28 mouse cellular contexts compared by ENCODE assay signal in genomic region chr6:137744700-137745099, GRCm38 (mm10). TPM values are rescaled to one million over a fixed set of nuclear protein-coding genes. Genes with fewer than 3 reads are reported as not detected.
A peak's percentile ranks its signal among the peaks of the same experiment; 100 is the strongest.
DNase-seq lines count a peak whose midpoint lies in the region; ATAC-seq and TF ChIP-seq lines count a peak whose summit lies in the region.
"Had no signal": no experiment of that assay in that cellular context is flagged by ENCODE, and none has a peak within 500 bp of the region (broad histone marks: within the 10 kb centered on the region; RNA-seq: fewer than 3 reads in every experiment).

No protein-coding gene starts in this region.

- no peak for TF ChIP-seq POLR2A in liver, adult 2 months (IDR thresholded peaks at IDR 0.05; ENCODE audit: extremely low read depth, insufficient read depth, low read length)

- no peaks in the 10 kb centered on the region for H3K9me3 ChIP-seq in midbrain, embryonic 11.5 days (ENCODE audit: control insufficient read depth, low read length)
- H3K9me3 ChIP-seq in midbrain, embryonic 14.5 days (ENCODE audit: control insufficient read depth, low read length): no peaks in the 10 kb centered on the region
- H3K9me3 ChIP-seq in intestine, postnatal 0 days (ENCODE audit: control insufficient read depth): no peaks in the 10 kb centered on the region
- H3K9me3 ChIP-seq in hindbrain, postnatal 0 days (ENCODE audit: low read length): no peaks in the 10 kb centered on the region
- H3K9me3 ChIP-seq: embryonic facial prominence, embryonic 10.5 days; embryonic facial prominence, embryonic 13.5 days; forebrain, embryonic 12.5 days; forebrain, embryonic 15.5 days; heart, embryonic 10.5 days; heart, embryonic 13.5 days; hindbrain, embryonic 15.5 days had no signal

- H3K36me3 ChIP-seq in liver, adult 2 months (ENCODE audit: control insufficient read depth, insufficient read depth, low read length): peaks cover 56% of the 10 kb centered on the region
- peaks cover 20% of the 10 kb centered on the region; the same call in 1 of the 2 replicates for H3K36me3 ChIP-seq in midbrain, embryonic 11.5 days (ENCODE audit: control insufficient read depth, insufficient read depth, low read length)
- peaks cover 91% of the 10 kb centered on the region for H3K36me3 ChIP-seq in midbrain, embryonic 14.5 days (ENCODE audit: control insufficient read depth, insufficient read depth, low read length)
- H3K36me3 ChIP-seq in intestine, postnatal 0 days (ENCODE audit: control insufficient read depth, insufficient read depth): peaks cover 62% of the 10 kb centered on the region
- H3K36me3 ChIP-seq in hindbrain, postnatal 0 days (ENCODE audit: insufficient read depth, low read length): peaks cover 69% of the 10 kb centered on the region

- H3K9ac ChIP-seq in liver, adult 2 months (ENCODE audit: low read depth, low read length): no peak overlapping the region
- no peak overlapping the region for H3K9ac ChIP-seq in midbrain, embryonic 11.5 days (ENCODE audit: low read length)
- H3K9ac ChIP-seq in midbrain, embryonic 14.5 days (replicated peaks; ENCODE audit: low read length): no peak overlapping the region
- no peak overlapping the region for H3K9ac ChIP-seq in intestine, postnatal 0 days (ENCODE audit: low read depth, low read length)
- H3K9ac ChIP-seq in hindbrain, postnatal 0 days (replicated peaks; ENCODE audit: low read length): no peak overlapping the region
- H3K9ac ChIP-seq: embryonic facial prominence, embryonic 13.5 days; forebrain, embryonic 12.5 days; forebrain, embryonic 15.5 days; heart, embryonic 13.5 days; hindbrain, embryonic 15.5 days had no signal

- H3K27ac ChIP-seq in liver, adult 2 months (replicated peaks; ENCODE audit: insufficient read depth, low read depth, low read length): peak overlapping the region; percentile 66
- H3K27ac ChIP-seq in midbrain, embryonic 11.5 days (ENCODE audit: low read depth, low read length): no peak overlapping the region
- no peak overlapping the region for H3K27ac ChIP-seq in midbrain, embryonic 14.5 days (replicated peaks; ENCODE audit: low read depth, low read length)
- peak overlapping the region; percentile 64 for H3K27ac ChIP-seq in intestine, postnatal 0 days (ENCODE audit: low read depth, low read length)
- H3K27ac ChIP-seq in hindbrain, postnatal 0 days: no peak overlapping the region
- H3K27ac ChIP-seq in gastrocnemius, adult 2 months: no peak overlapping the region
- H3K27ac ChIP-seq: embryonic facial prominence, embryonic 10.5 days; embryonic facial prominence, embryonic 13.5 days; forebrain, embryonic 12.5 days; forebrain, embryonic 15.5 days; heart, adult 2 months; heart, embryonic 10.5 days; heart, embryonic 13.5 days; hindbrain, embryonic 15.5 days had no signal

- DNase-seq in liver, adult 2 months (ENCODE audit: extremely low read depth, low read depth, low spot score): peak; percentile 94
- no peak for DNase-seq in liver
- DNase-seq in midbrain, embryonic 11.5 days (ENCODE audit: low spot score, missing footprints): peak; percentile 56
- DNase-seq in midbrain, embryonic 14.5 days: no peak
- no peak for DNase-seq in hindbrain, postnatal 0 days (ENCODE audit: low spot score)
- no peak for DNase-seq in gastrocnemius, adult 2 months
- DNase-seq: adrenal gland, adult 2 months; adrenal gland, postnatal 14 days; cerebellum, adult 11 months; cerebellum, adult 2 months; cerebellum, adult 9-11 months; cerebellum, postnatal 36 days; embryo, embryonic 11 days; gastrocnemius, postnatal 10 days; gastrocnemius, postnatal 36 days; heart, adult 2 months; heart, postnatal 14 days; heart, postnatal 4 days had no signal

- no peaks in the 10 kb centered on the region for H3K27me3 ChIP-seq in liver, adult 2 months (ENCODE audit: control insufficient read depth, insufficient read depth, low read length)
- H3K27me3 ChIP-seq in midbrain, embryonic 11.5 days (ENCODE audit: control insufficient read depth, insufficient read depth, low read length): no peaks in the 10 kb centered on the region
- H3K27me3 ChIP-seq in midbrain, embryonic 14.5 days (ENCODE audit: control insufficient read depth, insufficient read depth, low read length): no peaks in the 10 kb centered on the region
- no peaks in the 10 kb centered on the region for H3K27me3 ChIP-seq in intestine, postnatal 0 days (replicated peaks; ENCODE audit: control insufficient read depth, insufficient read depth, low read length)
- no peaks in the 10 kb centered on the region for H3K27me3 ChIP-seq in hindbrain, postnatal 0 days (ENCODE audit: insufficient read depth, low read length)
- H3K27me3 ChIP-seq: embryonic facial prominence, embryonic 13.5 days; forebrain, embryonic 12.5 days; forebrain, embryonic 15.5 days; heart, embryonic 13.5 days; hindbrain, embryonic 15.5 days had no signal

- ATAC-seq in midbrain, embryonic 11.5 days (ENCODE audit: low FRiP score): no peak
- ATAC-seq in midbrain, embryonic 14.5 days (ENCODE audit: low FRiP score, low TSS enrichment): no peak
- peak; percentile 76 for ATAC-seq in intestine, postnatal 0 days
- no peak for ATAC-seq in hindbrain, postnatal 0 days
- ATAC-seq: CD4-positive, CD25-positive, alpha-beta regulatory T cell, adult 4 months; forebrain, embryonic 15.5 days had no signal

- intact Hi-C loops in gastrocnemius, adult 2 months (cut with DNase I): no loop called here

- no peak overlapping the region for H3K4me2 ChIP-seq in midbrain, embryonic 11.5 days
- no peak overlapping the region for H3K4me2 ChIP-seq in midbrain, embryonic 14.5 days (ENCODE audit: low read length)
- H3K4me2 ChIP-seq in intestine, postnatal 0 days (replicated peaks; ENCODE audit: low read depth): no peak overlapping the region
- H3K4me2 ChIP-seq in hindbrain, postnatal 0 days (ENCODE audit: low read depth, low read length): no peak overlapping the region
- H3K4me2 ChIP-seq: embryonic facial prominence, embryonic 13.5 days; forebrain, embryonic 12.5 days; forebrain, embryonic 15.5 days; heart, embryonic 13.5 days; hindbrain, embryonic 15.5 days had no signal

- 13% methylated on average over 4 of the region's 4 CpGs for WGBS in liver, adult 2 months
- 86% methylated on average over 4 of the region's 4 CpGs for WGBS in midbrain, embryonic 11.5 days
- 95% methylated on average over 4 of the region's 4 CpGs for WGBS in midbrain, embryonic 14.5 days
- WGBS in intestine, postnatal 0 days: 24% methylated on average over 4 of the region's 4 CpGs
- 87% methylated on average over 4 of the region's 4 CpGs for WGBS in hindbrain, postnatal 0 days

- TF ChIP-seq CTCF in liver, adult 2 months (IDR thresholded peaks at IDR 0.05; ENCODE audit: low read depth, low read length): no peak
- no peak for TF ChIP-seq CTCF in intestine, postnatal 0 days (IDR thresholded peaks at IDR 0.05; ENCODE audit: low read depth)
- no peak for TF ChIP-seq CTCF in hindbrain, postnatal 0 days (IDR thresholded peaks at IDR 0.05; ENCODE audit: low read depth)
- TF ChIP-seq CTCF in gastrocnemius, adult 2 months (IDR thresholded peaks at IDR 0.05): no peak

- H3K79me2 ChIP-seq in liver, adult 2 months (ENCODE audit: control insufficient read depth, insufficient read depth, low read length): no peaks in the 10 kb centered on the region; the same call in 1 of the 2 replicates

- H3K4me3 ChIP-seq in liver, adult 2 months (ENCODE audit: insufficient read depth, low read depth, low read length): no peak overlapping the region
- no peak overlapping the region for H3K4me3 ChIP-seq in midbrain, embryonic 11.5 days (ENCODE audit: low read depth, low read length)
- H3K4me3 ChIP-seq in midbrain, embryonic 14.5 days (replicated peaks; ENCODE audit: low read depth, low read length): no peak overlapping the region
- H3K4me3 ChIP-seq in intestine, postnatal 0 days (ENCODE audit: low read depth, low read length): no peak overlapping the region
- no peak overlapping the region for H3K4me3 ChIP-seq in hindbrain, postnatal 0 days (ENCODE audit: low read length)
- H3K4me3 ChIP-seq in gastrocnemius, adult 2 months: no peak overlapping the region
- H3K4me3 ChIP-seq: embryonic facial prominence, embryonic 10.5 days; embryonic facial prominence, embryonic 13.5 days; erythroblast, embryonic 14.5 days; forebrain, embryonic 12.5 days; forebrain, embryonic 15.5 days; heart, adult 2 months; heart, embryonic 10.5 days; heart, embryonic 13.5 days; hindbrain, embryonic 15.5 days had no signal

- H3K4me1 ChIP-seq in liver, adult 2 months (ENCODE audit: control insufficient read depth, insufficient read depth, low read length): peaks cover 8% of the 10 kb centered on the region; the same call in 1 of the 2 replicates
- no peaks in the 10 kb centered on the region for H3K4me1 ChIP-seq in midbrain, embryonic 11.5 days (ENCODE audit: control insufficient read depth, insufficient read depth, low read length)
- H3K4me1 ChIP-seq in midbrain, embryonic 14.5 days (ENCODE audit: control insufficient read depth, insufficient read depth, low read length): no peaks in the 10 kb centered on the region
- H3K4me1 ChIP-seq in intestine, postnatal 0 days (replicated peaks; ENCODE audit: control insufficient read depth, insufficient read depth, low read length): no peaks in the 10 kb centered on the region
- no peaks in the 10 kb centered on the region for H3K4me1 ChIP-seq in hindbrain, postnatal 0 days (ENCODE audit: insufficient read depth, low read length)
- H3K4me1 ChIP-seq: embryonic facial prominence, embryonic 10.5 days; forebrain, embryonic 12.5 days; forebrain, embryonic 15.5 days; heart, embryonic 10.5 days; heart, embryonic 13.5 days; hindbrain, embryonic 15.5 days had no signal

RNA-seq across cellular contexts. Expression of gene Dera, which starts 9.6 kb away (rescaled TPM):
- 83.4 and 103 TPM in 2 replicates for total RNA-seq in liver, adult 2 months (2014; rRNA removed)
- polyA plus RNA-seq in liver, adult 2 months (2012; rRNA removed): 42.8 and 47.1 TPM in 2 replicates
- polyA plus RNA-seq in midbrain, embryonic 11.5 days (2014; fragmentation: Nextera tagmentation; extraction: Ambion mirVana): 59.9 and 64.0 TPM in 2 replicates
- 10.1 and 15.9 TPM in 2 replicates for polyA plus RNA-seq in midbrain, embryonic 14.5 days (2014; fragmentation: Nextera tagmentation; extraction: Ambion mirVana)
- 122 and 130 TPM in 2 replicates for polyA plus RNA-seq in intestine, postnatal 0 days (2015; fragmentation: Nextera tagmentation; extraction: Ambion mirVana)
- 9.1 and 12.1 TPM in 2 replicates for total RNA-seq in hindbrain, postnatal 0 days (2014; rRNA removed)
- 17.9 and 19.4 TPM in 2 replicates for polyA plus RNA-seq in hindbrain, postnatal 0 days (2015; fragmentation: Nextera tagmentation; extraction: Ambion mirVana)
- 1 to 10 TPM; 6.3 to 9.5 TPM for total RNA-seq in gastrocnemius, adult 2 months (2021)

RNA-seq across cellular contexts. Expression of gene Strap, which starts 9.8 kb away (rescaled TPM):
- total RNA-seq in liver, adult 2 months (2014; rRNA removed): 47.1 and 50.1 TPM in 2 replicates
- 26.8 and 33.7 TPM in 2 replicates for polyA plus RNA-seq in liver, adult 2 months (2012; rRNA removed)
- 259 and 280 TPM in 2 replicates for polyA plus RNA-seq in midbrain, embryonic 11.5 days (2014; fragmentation: Nextera tagmentation; extraction: Ambion mirVana)
- polyA plus RNA-seq in midbrain, embryonic 14.5 days (2014; fragmentation: Nextera tagmentation; extraction: Ambion mirVana): 175 and 203 TPM in 2 replicates
- 71.0 and 71.4 TPM in 2 replicates for polyA plus RNA-seq in intestine, postnatal 0 days (2015; fragmentation: Nextera tagmentation; extraction: Ambion mirVana)
- total RNA-seq in hindbrain, postnatal 0 days (2014; rRNA removed): 79.0 and 86.6 TPM in 2 replicates
- polyA plus RNA-seq in hindbrain, postnatal 0 days (2015; fragmentation: Nextera tagmentation; extraction: Ambion mirVana): 168 TPM in 2 replicates
- total RNA-seq in gastrocnemius, adult 2 months (2021): 10 to 100 TPM; 84.5 to 87.6 TPM

Comparison
In these comparisons a context has a peak if more than half of its experiments do, and no peak if none do; other contexts are left out.
1. DNase-seq: peak in liver, adult 2 months (single experiment) and midbrain, embryonic 11.5 days (single experiment); none in liver (single experiment), midbrain, embryonic 14.5 days (single experiment), hindbrain, postnatal 0 days (single experiment) and gastrocnemius, adult 2 months (single experiment).
2. H3K27ac ChIP-seq: peak in liver, adult 2 months (single experiment) and intestine, postnatal 0 days (single experiment); none in midbrain, embryonic 11.5 days (single experiment), midbrain, embryonic 14.5 days (single experiment), hindbrain, postnatal 0 days (single experiment) and gastrocnemius, adult 2 months (single experiment).